ENCODE assay signal across 10 mouse cellular contexts in the genomic region with DNA sequence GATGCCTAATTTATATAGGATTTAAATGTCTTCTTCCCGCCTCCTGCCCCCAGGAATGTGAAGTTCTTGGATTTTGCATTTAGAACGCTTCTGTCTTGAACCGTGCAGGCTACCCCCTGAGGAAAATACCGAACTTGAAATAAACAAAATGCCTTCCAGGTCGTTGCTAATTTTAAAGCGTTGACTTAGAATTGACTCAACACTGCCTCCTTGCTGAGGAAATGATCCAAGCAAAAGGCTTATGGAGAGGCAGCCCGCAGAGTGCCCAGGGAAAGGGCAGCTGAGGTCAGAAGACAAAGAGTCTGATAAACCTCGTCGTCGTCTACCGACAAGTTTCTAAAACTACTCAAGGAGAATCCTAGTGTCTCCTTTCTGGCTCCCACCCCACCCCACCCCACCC. TPM values are rescaled to one million over a fixed set of nuclear protein-coding genes. Genes with fewer than 3 reads are reported as not detected.
DNase-seq lines count a peak whose midpoint lies in the region; ATAC-seq and TF ChIP-seq lines count a peak whose summit lies in the region.
"Had no signal": no experiment of that assay in that cellular context is flagged by ENCODE, and none has a peak within 500 bp of the region (broad histone marks: within the 10 kb centered on the region; RNA-seq: fewer than 3 reads in every experiment).

No protein-coding gene starts in this region.

- H3K36me3 ChIP-seq in kidney, embryonic 15.5 days: no peaks in the 10 kb centered on the region
- H3K36me3 ChIP-seq in MEL (ENCODE audit: control insufficient read depth in 1 of 2, insufficient read depth in 2 of 2, low read length in 2 of 2): peaks cover 1 to 11% of the 10 kb centered on the region in 2 experiments
- H3K36me3 ChIP-seq in neural tube, embryonic 15.5 days: no peaks in the 10 kb centered on the region
- H3K36me3 ChIP-seq: lung, embryonic 15.5 days had no signal

- H3K9me3 ChIP-seq in kidney, embryonic 15.5 days (replicated peaks): no peaks in the 10 kb centered on the region
- H3K9me3 ChIP-seq in MEL (replicated peaks; ENCODE audit: insufficient read depth, low read length): no peaks in the 10 kb centered on the region
- H3K9me3 ChIP-seq in neural tube, embryonic 15.5 days (replicated peaks): no peaks in the 10 kb centered on the region
- H3K9me3 ChIP-seq: lung, embryonic 15.5 days had no signal

- 15% methylated on average over 11 of the region's 11 CpGs for WGBS in kidney, embryonic 15.5 days
- WGBS in neural tube, embryonic 15.5 days: 20% methylated on average over 11 of the region's 11 CpGs

- DNase-seq in kidney, adult 18-20 months: peak; percentile 45
- DNase-seq in MEL (ENCODE audit: low read depth, low spot score): no peak
- peak; percentile 55 for DNase-seq in embryo, embryonic 11 days
- peak; percentile 52 to 69 for DNase-seq in kidney, postnatal 25 days
- no peak for DNase-seq in left cerebral cortex, adult 9 months (ENCODE audit: low spot score in 2 of 2)
- DNase-seq in spleen, adult 12 weeks (ENCODE audit: low spot score): no peak

- H3K79me2 ChIP-seq in MEL (ENCODE audit: control insufficient read depth, insufficient read depth, low read length, poor library complexity): peaks cover 20% of the 10 kb centered on the region

- H3K27ac ChIP-seq in kidney, embryonic 15.5 days: no peak overlapping the region
- no peak overlapping the region for H3K27ac ChIP-seq in MEL (ENCODE audit: control insufficient read depth, low read depth, low read length)
- H3K27ac ChIP-seq in neural tube, embryonic 15.5 days (replicated peaks): no peak overlapping the region
- H3K27ac ChIP-seq: lung, embryonic 15.5 days had no signal

- H3K4me3 ChIP-seq in kidney, embryonic 15.5 days (replicated peaks): no peak overlapping the region
- no peak overlapping the region for H3K4me3 ChIP-seq in MEL (ENCODE audit: control insufficient read depth in 1 of 2, insufficient read depth in 1 of 2, low read depth in 2 of 2, low read length in 2 of 2)
- no peak overlapping the region for H3K4me3 ChIP-seq in neural tube, embryonic 15.5 days (replicated peaks)
- H3K4me3 ChIP-seq: lung, embryonic 15.5 days had no signal

- no peak for ATAC-seq in kidney, embryonic 15.5 days (replicated peaks; ENCODE audit: low FRiP score)
- no peak for ATAC-seq in neural tube, embryonic 15.5 days (ENCODE audit: low FRiP score)
- ATAC-seq: hindbrain, embryonic 16.5 days had no signal

- peak in 1 of 3 experiments; percentile 34; a peak in 2 of 6 replicates for TF ChIP-seq CTCF in MEL (IDR thresholded peaks at IDR 0.05 in 2 of 3, conservative IDR thresholded peaks at IDR 0.05 in 1 of 3; ENCODE audit: control insufficient read depth in 1 of 3, insufficient read depth in 1 of 3, low read depth in 2 of 3, low read length in 3 of 3, poor library complexity in 1 of 3, severe bottlenecking in 1 of 3)

- H3K4me1 ChIP-seq in kidney, embryonic 15.5 days: peaks cover 23% of the 10 kb centered on the region
- H3K4me1 ChIP-seq in MEL (ENCODE audit: control insufficient read depth in 1 of 2, insufficient read depth in 2 of 2, low read length in 2 of 2): peaks cover 6 to 12% of the 10 kb centered on the region in 2 experiments
- H3K4me1 ChIP-seq in neural tube, embryonic 15.5 days: peaks cover 37% of the 10 kb centered on the region

- TF ChIP-seq EP300 in MEL (IDR thresholded peaks at IDR 0.05; ENCODE audit: low read depth in 1 of 2, low read length in 2 of 2): no peak

- no peak for TF ChIP-seq RAD21 in MEL (IDR thresholded peaks at IDR 0.05; ENCODE audit: low read depth, low read length)

- no peak overlapping the region for H3K4me2 ChIP-seq in kidney, embryonic 15.5 days
- H3K4me2 ChIP-seq in neural tube, embryonic 15.5 days: no peak overlapping the region
- H3K4me2 ChIP-seq: lung, embryonic 15.5 days had no signal

- no peak for TF ChIP-seq POLR2A in MEL (IDR thresholded peaks at IDR 0.05; ENCODE audit: control insufficient read depth in 1 of 2, insufficient read depth in 1 of 2, low read depth in 1 of 2, low read length in 2 of 2, poor library complexity in 1 of 2)

- peaks cover 22% of the 10 kb centered on the region for H3K27me3 ChIP-seq in kidney, embryonic 15.5 days
- H3K27me3 ChIP-seq in MEL (ENCODE audit: control insufficient read depth in 1 of 2, insufficient read depth in 2 of 2, low read length in 2 of 2): no peaks in the 10 kb centered on the region
- H3K27me3 ChIP-seq in neural tube, embryonic 15.5 days (replicated peaks): no peaks in the 10 kb centered on the region

- no peak overlapping the region for H3K9ac ChIP-seq in kidney, embryonic 15.5 days
- H3K9ac ChIP-seq in MEL (ENCODE audit: control insufficient read depth, low read depth, low read length, poor library complexity, severe bottlenecking): no peak overlapping the region
- no peak overlapping the region for H3K9ac ChIP-seq in neural tube, embryonic 15.5 days (replicated peaks)
- H3K9ac ChIP-seq: lung, embryonic 15.5 days had no signal

TF ChIP-seq in MEL, 35 proteins besides CTCF, POLR2A, EP300 and RAD21:
- TF ChIP-seq GABPA (IDR thresholded peaks at IDR 0.05; ENCODE audit: low read depth, low read length) (no peak), SMC3 (IDR thresholded peaks at IDR 0.05; ENCODE audit: low read depth, low read length) (peak; percentile 21)
TF ChIP-seq in MEL: peak in this region for 1.

RNA-seq across cellular contexts. Expression of a gene that starts 2.7 kb away (rescaled TPM):
- polyA plus RNA-seq in kidney, embryonic 15.5 days (2015; fragmentation: Nextera tagmentation; extraction: Ambion mirVana): 57.8 and 59.0 TPM in 2 replicates
- 60.4 and 69.7 TPM in 2 replicates for total RNA-seq in MEL (2012; rRNA removed)
- 100 to 1,000 TPM; 106 to 213 TPM for polyA plus RNA-seq in MEL (2012; ENCODE audit: insufficient read depth in 1 of 2, insufficient read length in 2 of 2, low read depth in 1 of 2, low replicate concordance in 2 of 2, missing spikeins in 1 of 2)
- polyA plus RNA-seq in neural tube, embryonic 15.5 days (2015; fragmentation: Nextera tagmentation; extraction: Ambion mirVana): 118 and 127 TPM in 2 replicates

Comparison
In these comparisons a context has a peak if more than half of its experiments do, and no peak if none do; other contexts are left out.
1. DNase-seq: peak in kidney, adult 18-20 months (single experiment), embryo, embryonic 11 days (single experiment) and kidney, postnatal 25 days (2 of 2); none in MEL (single experiment), left cerebral cortex, adult 9 months (0 of 2) and spleen, adult 12 weeks (single experiment).